Mouse (Mus musculus) hindbrain, embryonic 14.5 days (tissue): Measurements from ENCODE around the gene Mc1r. TPM values are rescaled to one million over a fixed set of nuclear protein-coding genes. Genes with fewer than 3 reads are reported as not detected.
"Not testable (repeated sequence)": the region's sequence is repeated elsewhere in the genome, so short reads cannot be mapped to it uniquely, and the experiment has no call there.

ENCODE experiments used
- ATAC-seq: fragments of 200-750 bp; cut with Nextera tagmentation; 2 replicates; pipeline ENCODE4 v1.8.0; 2017; ENCODE audit warnings: moderate number of reproducible peaks, mild to moderate bottlenecking, moderate TSS enrichment, moderate library complexity; ENCODE audit not compliant: low FRiP score
- DNase-seq: peaks from one replicate; pipeline ENCODE4 v3.0.0-alpha.2; 2015; ENCODE audit warnings: low spot score
- H3K27ac ChIP-seq: fragments of 300-500 bp; sonication (generic); 2 replicates; pipeline ENCODE4 v1.5.1; 2014; ENCODE audit warnings: mild to moderate bottlenecking, moderate library complexity
- H3K27me3 ChIP-seq: fragments of 300-500 bp; sonication (generic); 2 replicates; pipeline ENCODE4 v1.6.1; 2014; ENCODE audit warnings: mild to moderate bottlenecking, low read length, mixed read lengths; ENCODE audit not compliant: control insufficient read depth, insufficient read depth
- H3K36me3 ChIP-seq: fragments of 300-500 bp; sonication (generic); replicated peaks from 2 replicates; pipeline ENCODE4 v1.6.1; 2014; ENCODE audit not compliant: control insufficient read depth, insufficient read depth
- H3K4me1 ChIP-seq: fragments of 300-500 bp; sonication (generic); replicated peaks from 2 replicates; pipeline ENCODE4 v1.6.1; 2014; ENCODE audit warnings: antibody characterized with exemption, low read length, mixed read lengths; ENCODE audit not compliant: control insufficient read depth, insufficient read depth
- H3K4me2 ChIP-seq: fragments of 300-500 bp; sonication (generic); replicated peaks from 2 replicates; pipeline ENCODE4 v1.6.1; 2014; ENCODE audit warnings: mild to moderate bottlenecking, moderate library complexity
- H3K4me3 ChIP-seq: fragments of 300-500 bp; sonication (generic); replicated peaks from 2 replicates; pipeline ENCODE4 v1.5.1; 2014; ENCODE audit warnings: mild to moderate bottlenecking, low read length
- H3K9ac ChIP-seq: fragments of 300-500 bp; sonication (generic); 2 replicates; pipeline ENCODE4 v1.6.1; 2014
- H3K9me3 ChIP-seq: fragments of 300-500 bp; sonication (generic); 2 replicates; pipeline ENCODE4 v1.6.1; 2016; ENCODE audit warnings: low read length; ENCODE audit not compliant: control insufficient read depth
- WGBS: fragments of 180-500 bp; shearing (Covaris S2); extraction: QIAGEN DNeasy Blood & Tissue Kit; methylation state at CpG from one replicate; pipeline ENCODE4 v1.1.7; 2014; 5-methylcytosine and 5-hydroxymethylcytosine counted together
- polyA plus RNA-seq: library from polyadenylated mRNA; unstranded; fragments of >200 nt; fragmentation: Nextera tagmentation; extraction: Ambion mirVana; gene quantifications from 2 replicates; pipeline ENCODE4 v1.2.1, GENCODE M21; 2014

The Mc1r gene
- polyA plus RNA-seq, 1 experiment from 2014 or later: 0.21 TPM

- no peak overlapping the region for H3K27ac ChIP-seq
- DNase-seq (no peak), ATAC-seq (no peak)
- H3K9me3 ChIP-seq: peaks cover 51% of the 10 kb centered on the region
- no peak overlapping the region for H3K4me2 ChIP-seq
- no peak overlapping the region for H3K4me3 ChIP-seq
- WGBS: 98% methylated on average over 24 of the region's 24 CpGs
- H3K27me3 ChIP-seq: no peaks in the 10 kb centered on the region
- H3K36me3 ChIP-seq: peaks cover 9% of the 10 kb centered on the region
- no peaks in the 10 kb centered on the region for H3K4me1 ChIP-seq
- H3K9ac ChIP-seq: no peak overlapping the region
Observed at GRCm38 (mm10) chr8:123427639-123428275, 20.9 kb downstream of the Mc1r start.

- 97% methylated on average over 29 of the region's 29 CpGs for WGBS
- H3K27me3 ChIP-seq: no peaks in the 10 kb centered on the region
- H3K4me2 ChIP-seq: no peak overlapping the region
- H3K4me1 ChIP-seq: no peaks in the 10 kb centered on the region
- H3K4me3 ChIP-seq: no peak overlapping the region
- H3K9me3 ChIP-seq: peaks cover 51% of the 10 kb centered on the region
- H3K36me3 ChIP-seq: peaks cover 2% of the 10 kb centered on the region; the same call in 1 of the 2 replicates
- H3K27ac ChIP-seq: no peak overlapping the region
- no peak for DNase-seq
- no peak overlapping the region for H3K9ac ChIP-seq
- no peak for ATAC-seq
Observed at GRCm38 (mm10) chr8:123428343-123428893, 21.5 kb downstream of the Mc1r start.

- H3K27me3 ChIP-seq: no peaks in the 10 kb centered on the region
- DNase-seq (no peak), ATAC-seq (no peak)
- H3K4me2 ChIP-seq: no peak overlapping the region
- peaks cover 51% of the 10 kb centered on the region for H3K9me3 ChIP-seq
- H3K9ac ChIP-seq: no peak overlapping the region
- no peak overlapping the region for H3K27ac ChIP-seq
- 95% methylated on average over 23 of the region's 23 CpGs for WGBS
- H3K36me3 ChIP-seq: no peaks in the 10 kb centered on the region
- no peaks in the 10 kb centered on the region for H3K4me1 ChIP-seq
- H3K4me3 ChIP-seq: no peak overlapping the region
Observed at GRCm38 (mm10) chr8:123428939-123429721, 22.2 kb downstream of the Mc1r start.

- not testable (repeated sequence) for H3K4me1 ChIP-seq, ATAC-seq, H3K4me2 ChIP-seq, DNase-seq, H3K27ac ChIP-seq, H3K4me3 ChIP-seq, H3K27me3 ChIP-seq, H3K9ac ChIP-seq, H3K36me3 ChIP-seq
- H3K9me3 ChIP-seq: peaks cover 51% of the 10 kb centered on the region
- 98% methylated on average over 15 of the region's 15 CpGs for WGBS
Observed at GRCm38 (mm10) chr8:123429722-123430013, 22.8 kb downstream of the Mc1r start.

- not testable (repeated sequence) for H3K36me3 ChIP-seq, ATAC-seq, H3K9ac ChIP-seq, H3K27ac ChIP-seq, H3K27me3 ChIP-seq, H3K4me3 ChIP-seq, H3K4me1 ChIP-seq, H3K4me2 ChIP-seq, DNase-seq
- peaks cover 51% of the 10 kb centered on the region for H3K9me3 ChIP-seq
- WGBS: 96% methylated on average over 7 of the region's 8 CpGs
Observed at GRCm38 (mm10) chr8:123430936-123431335, 24.0 kb downstream of the Mc1r start.

GRCm38 (mm10) chr8:123431616-123432365 lies 24.9 kb downstream of the Mc1r start:
- ATAC-seq (no peak), DNase-seq (no peak)
- H3K9me3 ChIP-seq: peaks cover 45% of the 10 kb centered on the region
- H3K4me1 ChIP-seq: no peaks in the 10 kb centered on the region
- no peaks in the 10 kb centered on the region for H3K36me3 ChIP-seq
- H3K4me2 ChIP-seq: no peak overlapping the region
- H3K27me3 ChIP-seq: no peaks in the 10 kb centered on the region
- 96% methylated on average over 25 of the region's 25 CpGs for WGBS
- H3K4me3 ChIP-seq: no peak overlapping the region
- H3K9ac ChIP-seq: no peak overlapping the region
- H3K27ac ChIP-seq: no peak overlapping the region

- WGBS: 97% methylated on average over 16 of the region's 16 CpGs
- no peak overlapping the region for H3K9ac ChIP-seq
- no peaks in the 10 kb centered on the region for H3K36me3 ChIP-seq
- ATAC-seq (no peak), DNase-seq (no peak)
- H3K27ac ChIP-seq: no peak overlapping the region
- no peaks in the 10 kb centered on the region for H3K4me1 ChIP-seq
- H3K4me3 ChIP-seq: no peak overlapping the region
- no peaks in the 10 kb centered on the region for H3K27me3 ChIP-seq
- H3K4me2 ChIP-seq: no peak overlapping the region
- peaks cover 40% of the 10 kb centered on the region for H3K9me3 ChIP-seq
Observed at GRCm38 (mm10) chr8:123432381-123432780, 25.5 kb downstream of the Mc1r start.

GRCm38 (mm10) chr8:123433241-123433974 lies 26.5 kb downstream of the Mc1r start:
- not testable (repeated sequence) for H3K27me3 ChIP-seq, H3K4me2 ChIP-seq, H3K9ac ChIP-seq, H3K4me1 ChIP-seq, ATAC-seq, DNase-seq, H3K4me3 ChIP-seq, H3K27ac ChIP-seq, H3K36me3 ChIP-seq
- 97% methylated on average over 42 of the region's 47 CpGs for WGBS
- peaks cover 29% of the 10 kb centered on the region for H3K9me3 ChIP-seq

GRCm38 (mm10) chr8:123441788-123442187 lies 34.9 kb downstream of the Mc1r start:
- H3K4me2 ChIP-seq: no peak overlapping the region
- H3K9ac ChIP-seq: no peak overlapping the region
- H3K9me3 ChIP-seq: no peaks in the 10 kb centered on the region
- no peaks in the 10 kb centered on the region for H3K36me3 ChIP-seq
- no peak overlapping the region for H3K27ac ChIP-seq
- H3K27me3 ChIP-seq: no peaks in the 10 kb centered on the region
- ATAC-seq: no peak
- H3K4me1 ChIP-seq: peaks cover 8% of the 10 kb centered on the region
- H3K4me3 ChIP-seq: no peak overlapping the region
- DNase-seq: no peak
- WGBS: 93% methylated on average over 2 of the region's 2 CpGs
